Mouse (Mus musculus): Measurements from ENCODE around the gene Spata46. TPM values are rescaled to one million over a fixed set of nuclear protein-coding genes. Genes with fewer than 3 reads are reported as not detected.

Gene Spata46
- polyA plus RNA-seq, 1 experiment: not detected

- Histone ChIP-seq H3K27ac (replicated peaks; ENCODE audit: low read depth, low read length) (no peak overlapping the region), H3K4me1 (ENCODE audit: control insufficient read depth, insufficient read depth, insufficient read length, low read length) (no peaks in the 10 kb centered on the region), H3K4me3 (ENCODE audit: insufficient read depth, low read depth, low read length) (no peak overlapping the region)
Observed at GRCm38 (mm10) chr1:170311431-170311830, 2.8 kb downstream of the Spata46 start.

- Histone ChIP-seq H3K27ac (replicated peaks; ENCODE audit: low read depth, low read length) (no peak overlapping the region), H3K4me1 (ENCODE audit: control insufficient read depth, insufficient read depth, insufficient read length, low read length) (no peaks in the 10 kb centered on the region)
Observed at GRCm38 (mm10) chr1:170322046-170322445, 13.4 kb downstream of the Spata46 start.

GRCm38 (mm10) chr1:170323001-170323400 is 14.4 kb downstream of the Spata46 start:
- Histone ChIP-seq H3K27ac (replicated peaks; ENCODE audit: low read depth, low read length) (no peak overlapping the region), H3K4me1 (ENCODE audit: control insufficient read depth, insufficient read depth, insufficient read length, low read length) (no peaks in the 10 kb centered on the region), H3K4me3 (ENCODE audit: insufficient read depth, low read depth, low read length) (no peak overlapping the region)

More at GRCm38 (mm10) chr1:170322046-170322445, 13.4 kb downstream of the Spata46 start:
- H3K4me3 ChIP-seq (ENCODE audit: insufficient read depth, low read depth, low read length): no peak overlapping the region

GRCm38 (mm10) chr1:170324312-170324711 is 15.7 kb downstream of the Spata46 start:
- Histone ChIP-seq H3K4me1 (ENCODE audit: control insufficient read depth, insufficient read depth, insufficient read length, low read length) (no peaks in the 10 kb centered on the region), H3K27ac (replicated peaks; ENCODE audit: low read depth, low read length) (no peak overlapping the region), H3K4me3 (ENCODE audit: insufficient read depth, low read depth, low read length) (no peak overlapping the region)

- H3K4me3 ChIP-seq (ENCODE audit: insufficient read depth, low read depth, low read length): no peak overlapping the region
- H3K27ac ChIP-seq (replicated peaks; ENCODE audit: low read depth, low read length): no peak overlapping the region
- no peaks in the 10 kb centered on the region for H3K4me1 ChIP-seq (ENCODE audit: control insufficient read depth, insufficient read depth, insufficient read length, low read length)
Observed at GRCm38 (mm10) chr1:170325277-170325676, 16.7 kb downstream of the Spata46 start.

- Histone ChIP-seq H3K4me1 (ENCODE audit: control insufficient read depth, insufficient read depth, insufficient read length, low read length) (no peaks in the 10 kb centered on the region), H3K27ac (replicated peaks; ENCODE audit: low read depth, low read length) (no peak overlapping the region), H3K4me3 (ENCODE audit: insufficient read depth, low read depth, low read length) (no peak overlapping the region)
Observed at GRCm38 (mm10) chr1:170331926-170332325, 23.3 kb downstream of the Spata46 start.

GRCm38 (mm10) chr1:170332775-170333174 is 24.2 kb downstream of the Spata46 start:
- H3K4me3 ChIP-seq (ENCODE audit: insufficient read depth, low read depth, low read length): no peak overlapping the region
- no peak overlapping the region for H3K27ac ChIP-seq (replicated peaks; ENCODE audit: low read depth, low read length)
- no peaks in the 10 kb centered on the region for H3K4me1 ChIP-seq (ENCODE audit: control insufficient read depth, insufficient read depth, insufficient read length, low read length)

- Histone ChIP-seq H3K4me1 (ENCODE audit: control insufficient read depth, insufficient read depth, insufficient read length, low read length) (no peaks in the 10 kb centered on the region), H3K4me3 (ENCODE audit: insufficient read depth, low read depth, low read length) (no peak overlapping the region), H3K27ac (replicated peaks; ENCODE audit: low read depth, low read length) (no peak overlapping the region)
Observed at GRCm38 (mm10) chr1:170339943-170340342, 31.3 kb downstream of the Spata46 start.

- H3K4me1 ChIP-seq (ENCODE audit: control insufficient read depth, insufficient read depth, insufficient read length, low read length): no peaks in the 10 kb centered on the region
- H3K4me3 ChIP-seq (ENCODE audit: insufficient read depth, low read depth, low read length): no peak overlapping the region
- no peak overlapping the region for H3K27ac ChIP-seq (replicated peaks; ENCODE audit: low read depth, low read length)
Observed at GRCm38 (mm10) chr1:170343081-170343480, 34.5 kb downstream of the Spata46 start.

- Histone ChIP-seq H3K4me3 (ENCODE audit: insufficient read depth, low read depth, low read length) (no peak overlapping the region), H3K4me1 (ENCODE audit: control insufficient read depth, insufficient read depth, insufficient read length, low read length) (no peaks in the 10 kb centered on the region), H3K27ac (replicated peaks; ENCODE audit: low read depth, low read length) (no peak overlapping the region)
Observed at GRCm38 (mm10) chr1:170343906-170344305, 35.3 kb downstream of the Spata46 start.

GRCm38 (mm10) chr1:170346266-170346665 is 37.7 kb downstream of the Spata46 start:
- no peak overlapping the region for H3K27ac ChIP-seq (replicated peaks; ENCODE audit: low read depth, low read length)
- no peaks in the 10 kb centered on the region for H3K4me1 ChIP-seq (ENCODE audit: control insufficient read depth, insufficient read depth, insufficient read length, low read length)
- H3K4me3 ChIP-seq (ENCODE audit: insufficient read depth, low read depth, low read length): no peak overlapping the region

- H3K4me1 ChIP-seq (ENCODE audit: control insufficient read depth, insufficient read depth, insufficient read length, low read length): no peaks in the 10 kb centered on the region
- no peak overlapping the region for H3K27ac ChIP-seq (replicated peaks; ENCODE audit: low read depth, low read length)
- H3K4me3 ChIP-seq (ENCODE audit: insufficient read depth, low read depth, low read length): no peak overlapping the region
Observed at GRCm38 (mm10) chr1:170351080-170351479, 42.5 kb downstream of the Spata46 start.

GRCm38 (mm10) chr1:170353335-170353734 is 44.7 kb downstream of the Spata46 start:
- Histone ChIP-seq H3K27ac (replicated peaks; ENCODE audit: low read depth, low read length) (no peak overlapping the region), H3K4me3 (ENCODE audit: insufficient read depth, low read depth, low read length) (no peak overlapping the region), H3K4me1 (ENCODE audit: control insufficient read depth, insufficient read depth, insufficient read length, low read length) (no peaks in the 10 kb centered on the region)

- H3K4me3 ChIP-seq (ENCODE audit: insufficient read depth, low read depth, low read length): no peak overlapping the region
- H3K4me1 ChIP-seq (ENCODE audit: control insufficient read depth, insufficient read depth, insufficient read length, low read length): no peaks in the 10 kb centered on the region
- H3K27ac ChIP-seq (replicated peaks; ENCODE audit: low read depth, low read length): no peak overlapping the region
Observed at GRCm38 (mm10) chr1:170360183-170360915, 51.7 kb downstream of the Spata46 start.
